Mouse (Mus musculus) thymus, postnatal 36 days (tissue): ENCODE data around the gene Klhl22.
A peak's percentile ranks its signal among the peaks of the same experiment; 100 is the strongest.

ENCODE experiments used
- DNase-seq, 2 experiments: peaks; one replicate each; pipeline ENCODE4 v3.0.0; 2022; ENCODE audit warnings: mixed read lengths in 2 of 2

Klhl22 gene

GRCm38 (mm10) chr16:17758902-17759301 lies 516 bp upstream of the Klhl22 start:
- no peak for DNase-seq

- DNase-seq: no peak
Observed at GRCm38 (mm10) chr16:17759813-17760321, 449 bp downstream of the Klhl22 start.

- peak; percentile 25 to 38 for DNase-seq
Observed at GRCm38 (mm10) chr16:17760657-17761056, 1.2 kb downstream of the Klhl22 start.

DNA sequence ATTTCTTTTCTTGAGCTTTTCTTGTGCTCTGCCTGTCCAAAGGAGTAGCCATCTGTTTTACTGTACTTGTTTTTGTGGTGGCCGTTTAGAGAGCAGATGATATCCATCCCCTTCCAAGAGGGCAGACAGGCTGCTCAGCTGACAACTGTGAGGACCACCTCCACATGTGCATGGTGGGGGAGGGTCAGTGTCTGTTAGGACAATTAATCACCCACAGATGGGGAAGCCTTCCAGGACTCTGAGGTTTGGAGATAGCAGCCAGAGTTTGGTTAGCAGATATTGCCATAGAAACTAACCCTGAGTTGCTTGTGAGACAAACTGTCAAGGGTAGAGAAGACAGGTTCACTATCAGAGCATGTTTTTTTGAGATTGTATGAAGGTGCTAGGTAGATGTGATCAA lies 1.7 kb downstream of the Klhl22 start:
- no peak for DNase-seq

DNA sequence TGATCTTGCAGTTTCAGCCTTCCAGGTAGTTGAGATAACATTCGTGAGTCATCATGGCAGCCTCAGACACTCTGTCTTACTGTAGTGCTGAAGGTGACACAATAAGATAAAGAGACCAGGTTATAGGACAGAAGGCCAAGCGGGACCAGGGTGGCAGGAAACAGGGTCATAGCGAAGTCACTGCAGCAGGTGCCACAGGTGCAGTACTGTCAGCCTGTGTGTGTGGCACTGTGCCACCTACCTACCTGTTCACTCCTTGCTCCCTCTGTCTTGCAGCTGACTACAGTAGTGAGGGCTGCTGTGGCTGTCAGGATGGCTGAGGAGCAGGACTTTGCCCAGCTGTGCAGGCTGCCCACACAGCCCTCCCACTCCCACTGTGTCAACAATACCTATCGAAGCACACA lies 4.7 kb downstream of the Klhl22 start:
- DNase-seq: no peak

DNA sequence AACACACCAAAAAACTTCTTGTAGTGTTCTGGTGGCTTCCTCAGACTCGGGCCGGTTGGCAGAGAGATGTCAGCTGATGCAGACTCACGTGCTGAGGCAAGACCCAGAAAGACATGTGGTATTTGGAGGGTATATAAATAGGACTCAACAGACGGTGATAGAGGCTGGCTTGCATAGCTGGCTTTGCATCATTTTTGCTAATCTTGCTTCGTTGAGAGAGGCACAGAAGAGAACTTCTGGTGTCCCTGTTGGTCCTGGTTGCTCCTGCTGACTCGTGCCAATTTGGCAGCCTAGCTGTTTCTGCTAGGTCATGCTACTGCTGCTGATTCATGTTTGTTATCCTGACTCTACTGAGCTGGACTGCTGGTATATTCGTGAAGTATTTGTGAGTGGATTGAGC lies 9.4 kb downstream of the Klhl22 start:
- DNase-seq: no peak

GRCm38 (mm10) chr16:17771117-17771865 lies 11.9 kb downstream of the Klhl22 start:
- no peak for DNase-seq

DNA sequence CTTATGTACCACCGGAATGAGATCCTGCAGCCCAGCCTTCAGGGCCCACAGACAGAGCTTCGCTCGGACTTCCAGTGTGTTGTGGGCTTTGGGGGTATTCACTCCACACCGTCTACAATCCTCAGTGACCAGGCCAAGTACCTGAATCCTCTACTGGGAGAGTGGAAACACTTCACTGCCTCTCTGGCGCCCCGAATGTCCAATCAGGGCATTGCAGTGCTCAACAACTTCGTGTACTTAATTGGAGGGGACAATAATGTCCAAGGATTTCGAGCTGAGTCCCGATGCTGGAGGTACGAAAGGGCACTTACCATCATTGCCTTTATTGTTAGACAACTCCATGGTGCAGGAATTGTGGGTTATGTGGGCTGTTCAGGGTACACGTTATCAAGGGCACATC lies 17.4 kb downstream of the Klhl22 start:
- peak; percentile 26 to 32 for DNase-seq

DNA sequence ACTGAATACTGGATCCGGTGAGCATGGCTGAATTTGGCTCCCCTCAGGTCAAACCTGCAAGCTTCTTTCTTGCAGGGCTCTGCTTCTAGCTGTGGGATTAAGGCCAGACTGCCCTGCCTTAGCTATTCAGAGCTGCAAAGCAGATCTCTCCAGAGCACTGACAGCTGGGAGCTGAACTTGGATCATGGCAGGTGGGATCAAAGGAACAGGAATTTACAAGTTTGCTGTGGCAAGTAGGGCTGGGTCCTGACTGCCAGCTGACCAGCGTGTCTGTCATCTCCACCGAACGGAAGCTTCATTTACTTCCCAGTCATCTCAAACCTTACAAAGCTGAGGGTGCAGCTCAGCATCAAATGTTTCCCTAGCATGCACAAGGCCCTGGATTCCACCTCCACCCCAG lies 18.8 kb downstream of the Klhl22 start:
- no peak for DNase-seq

DNA sequence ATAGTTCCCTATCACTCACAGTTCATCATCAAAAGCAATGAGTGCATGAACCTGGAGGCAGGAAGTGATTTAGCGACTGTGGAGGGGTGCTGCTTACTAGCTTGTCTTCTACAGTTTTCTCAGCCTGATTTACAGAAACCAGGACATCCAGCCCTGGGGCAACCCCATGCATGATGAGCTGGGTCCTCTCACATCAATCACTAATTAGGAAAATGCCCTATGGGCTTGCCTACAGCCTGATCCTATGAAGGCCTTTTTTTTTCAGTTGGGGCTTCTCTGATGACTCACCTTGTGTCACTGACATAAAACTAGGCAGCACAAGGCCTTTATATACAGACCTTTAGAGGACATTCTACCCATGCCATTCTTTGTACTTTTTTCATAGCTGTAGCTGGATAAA lies 20.3 kb downstream of the Klhl22 start:
- DNase-seq: no peak

DNA sequence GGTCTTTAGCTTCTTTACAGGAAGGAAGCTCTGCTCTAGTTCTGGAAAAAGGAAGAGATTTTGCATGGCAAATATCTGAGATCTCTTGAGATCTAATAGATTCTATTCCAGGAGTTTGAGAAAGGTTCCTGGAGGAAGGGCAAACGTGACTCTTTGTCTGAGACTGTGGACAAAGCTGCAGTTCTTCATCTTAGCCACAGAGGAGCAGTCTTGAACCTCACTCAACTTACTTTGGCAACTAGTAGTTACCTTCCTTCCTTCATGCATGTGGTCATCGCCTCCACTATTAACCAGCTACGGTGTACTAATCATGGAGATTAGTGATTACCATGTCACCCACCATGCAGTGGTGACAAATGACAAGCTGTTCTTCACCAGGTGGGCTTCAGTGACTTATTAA lies 25.9 kb downstream of the Klhl22 start:
- no peak for DNase-seq

DNA sequence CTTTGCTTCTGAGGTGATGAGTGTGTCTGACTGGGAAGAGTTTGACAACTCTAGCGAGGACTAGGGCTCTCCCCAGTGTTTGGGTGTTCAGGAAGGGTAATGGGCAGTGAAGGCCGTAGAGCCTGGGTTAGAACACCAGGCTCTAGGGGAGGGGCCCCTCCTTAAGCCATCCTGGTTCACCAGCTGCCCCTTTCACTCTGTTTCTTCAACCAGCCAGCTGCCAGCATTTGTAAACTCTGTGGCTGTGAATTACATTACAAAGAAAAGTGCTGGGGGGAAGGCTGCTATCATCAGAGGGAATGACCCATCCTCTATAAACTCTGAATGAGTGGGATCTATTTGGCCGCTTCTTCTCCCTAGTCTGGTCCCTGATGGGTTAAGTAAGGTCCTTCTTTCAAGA lies 33.3 kb downstream of the Klhl22 start:
- DNase-seq: no peak

DNA sequence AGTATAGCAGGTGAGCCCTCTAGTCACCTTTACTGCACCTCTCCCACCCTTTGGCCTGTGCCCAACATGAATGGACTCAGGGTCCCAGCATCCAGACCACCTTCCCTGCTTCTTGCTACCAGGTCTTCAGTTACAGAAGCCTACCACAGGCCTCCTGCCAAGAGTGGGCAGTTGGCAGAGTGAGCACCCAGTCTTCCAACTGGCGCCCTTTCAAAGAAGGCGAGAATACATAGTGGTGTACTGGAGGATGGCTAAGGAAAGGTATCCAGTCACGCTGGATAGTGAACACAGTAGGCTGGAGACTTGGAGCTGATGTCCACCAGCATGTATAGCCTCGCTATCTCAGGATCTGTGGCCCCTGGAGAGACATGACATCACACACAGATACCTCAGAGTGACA lies 34.6 kb downstream of the Klhl22 start:
- no peak for DNase-seq

DNA sequence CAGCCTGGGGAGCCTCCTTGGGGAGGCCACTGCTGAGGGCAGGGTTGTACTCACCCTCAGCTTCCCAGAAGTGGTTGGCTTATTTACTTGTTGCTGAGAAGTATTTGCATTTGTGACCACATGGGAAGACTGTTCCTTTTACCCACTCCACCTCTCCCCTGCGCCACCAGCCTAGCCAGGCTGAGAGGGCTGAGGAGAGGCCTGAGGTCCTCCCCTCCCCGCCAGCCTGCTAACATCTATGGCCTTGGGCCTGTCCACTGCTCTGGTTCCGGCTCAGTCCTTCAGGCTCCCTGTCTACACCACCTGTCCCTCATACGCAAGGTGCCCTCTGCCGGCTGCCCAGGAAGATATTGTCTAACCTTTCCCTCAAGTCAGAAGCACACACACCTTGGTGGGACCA lies 36.2 kb downstream of the Klhl22 start:
- no peak for DNase-seq

GRCm38 (mm10) chr16:17796519-17796918 lies 37.1 kb downstream of the Klhl22 start:
- no peak for DNase-seq

DNA sequence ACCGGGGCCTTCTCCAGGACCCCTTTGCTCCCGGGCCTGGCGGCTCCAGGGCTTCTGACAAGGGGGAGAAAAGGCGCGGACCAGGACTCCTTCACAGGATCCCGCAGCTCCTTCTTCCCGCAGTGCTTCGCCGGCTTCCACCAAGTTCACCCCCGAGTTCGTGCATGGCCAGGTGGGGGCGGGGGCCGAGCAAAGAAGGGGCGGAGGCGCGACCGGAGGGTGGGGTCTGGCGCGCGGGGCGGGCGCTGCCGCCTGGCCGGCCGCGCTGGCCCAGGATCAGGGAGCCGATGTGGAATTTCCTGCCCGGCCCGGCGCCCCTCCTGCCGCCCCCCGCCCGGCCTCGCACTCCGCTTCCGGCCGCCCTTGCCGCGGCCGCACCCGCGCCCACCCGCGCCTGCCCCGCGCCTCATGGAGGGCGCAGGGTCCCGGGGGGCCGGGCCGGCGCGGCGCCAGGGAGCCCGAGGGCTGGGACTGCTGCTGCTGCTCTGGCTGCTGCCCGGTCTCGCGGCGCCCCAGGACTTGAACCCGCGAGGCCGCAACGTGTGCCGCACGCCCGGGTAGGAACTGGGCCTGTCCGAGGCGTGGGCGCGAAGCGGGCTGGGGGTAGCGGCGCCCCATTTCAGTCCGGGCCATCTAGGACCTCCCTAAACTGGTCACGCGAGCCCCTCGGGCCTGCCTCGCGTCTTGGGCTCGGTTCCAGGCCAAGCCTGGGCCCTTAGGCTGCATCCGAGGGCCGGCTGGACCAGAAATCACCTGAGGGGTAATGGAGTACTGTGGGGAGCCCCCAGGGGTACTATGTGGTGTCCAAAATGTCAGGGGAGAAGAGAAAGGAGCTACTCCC lies 37.8 kb downstream of the Klhl22 start, which contains the start of gene Scarf2:
Scarf2 (plus strand) TSS at position 312 of the 841 bp plus-strand sequence.
- peak in 1 of 2 experiments; percentile 19 for DNase-seq

DNA sequence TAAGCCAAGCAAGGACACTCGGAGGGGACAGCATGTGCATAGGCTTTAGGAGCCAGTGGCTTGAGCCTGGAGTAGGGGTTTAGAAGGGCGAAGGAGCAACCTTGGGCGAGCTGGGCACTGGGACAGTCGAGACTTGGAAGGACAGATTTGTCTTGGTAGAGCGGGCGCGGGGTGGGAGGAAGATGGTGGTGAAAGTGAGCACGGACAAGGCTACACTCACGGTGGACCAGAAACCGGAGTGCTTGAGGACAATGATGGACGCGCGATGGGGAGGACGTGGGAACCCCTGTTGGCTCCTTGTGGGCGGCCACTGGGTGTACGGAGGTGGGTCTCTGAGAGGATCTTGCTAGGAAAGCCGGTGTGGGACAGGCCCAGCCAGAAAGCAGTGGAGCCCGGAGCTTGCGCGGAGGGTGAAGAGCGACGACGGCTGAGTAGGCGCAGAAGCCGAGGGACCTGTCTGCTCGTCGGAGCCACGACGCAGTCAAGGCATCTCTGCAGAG lies 38.4 kb downstream of the Klhl22 start:
- DNase-seq: peak in 1 of 2 experiments; percentile 10

- DNase-seq: peak in 1 of 2 experiments; percentile 7
Observed at GRCm38 (mm10) chr16:17798321-17799180, 39.1 kb downstream of the Klhl22 start.

DNA sequence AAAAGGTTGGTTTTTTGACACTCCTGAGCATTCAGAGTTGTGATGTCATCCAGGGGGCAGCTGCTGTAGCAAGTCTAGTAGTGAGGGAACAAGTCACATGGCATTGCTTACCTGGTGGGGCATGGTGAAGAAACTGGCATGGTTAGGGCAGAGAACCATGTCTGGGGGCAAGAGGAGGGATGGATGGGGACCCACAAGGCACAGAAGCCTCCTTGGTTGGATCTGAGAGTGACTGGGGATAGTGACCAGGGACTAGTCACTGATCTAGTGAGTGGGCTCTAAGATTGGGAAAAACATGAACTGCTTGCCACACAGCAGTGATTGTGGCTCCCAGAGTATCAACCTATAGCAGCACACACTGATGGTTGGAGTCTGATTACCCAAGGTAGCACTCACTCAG lies 40.2 kb downstream of the Klhl22 start:
- no peak for DNase-seq

GRCm38 (mm10) chr16:17801777-17802455 lies 42.5 kb downstream of the Klhl22 start:
- DNase-seq: no peak

DNA sequence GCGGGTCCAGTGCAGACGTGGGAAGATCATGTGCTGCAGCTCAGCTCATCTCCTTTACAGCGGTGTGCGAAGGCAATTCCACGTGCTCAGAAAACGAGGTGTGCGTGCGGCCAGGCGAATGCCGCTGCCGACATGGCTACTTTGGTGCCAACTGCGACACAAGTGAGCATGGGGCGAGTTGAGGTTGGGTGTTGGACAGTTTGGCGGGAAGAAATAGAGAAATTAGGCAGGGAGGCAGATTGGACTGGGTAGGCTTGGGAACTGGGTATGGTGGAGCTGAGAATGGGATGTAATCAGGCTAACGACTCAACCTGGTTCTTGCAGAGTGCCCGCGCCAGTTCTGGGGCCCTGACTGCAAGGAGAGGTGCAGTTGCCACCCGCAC lies 43.0 kb downstream of the Klhl22 start:
- no peak for DNase-seq
